Mouse (Mus musculus) liver, adult 2 months (tissue): ENCODE results near the gene Spink4. TPM values are rescaled to one million over a fixed set of nuclear protein-coding genes. Genes with fewer than 3 reads are reported as not detected.
"Not testable (repeated sequence)": the region's sequence is repeated elsewhere in the genome, so short reads cannot be mapped to it uniquely, and the experiment has no call there.

Source experiments
- DNase-seq: peaks from one replicate; pipeline ENCODE4 v3.0.0-alpha.2; 2011; ENCODE audit warnings: low read depth, low spot score; ENCODE audit errors: extremely low read depth
- H3K27ac ChIP-seq: fragments of 200-500 bp; replicated peaks from 2 replicates; pipeline ENCODE4 v1.5.1; 2012; ENCODE audit warnings: low read depth, mild to moderate bottlenecking, control low read depth, inconsistent platforms, low read length; ENCODE audit not compliant: insufficient read depth
- H3K27me3 ChIP-seq: fragments of 200-500 bp; 2 replicates; pipeline ENCODE4 v1.6.1; 2012; ENCODE audit warnings: mild to moderate bottlenecking, moderate library complexity, low read length, inconsistent platforms; ENCODE audit not compliant: control insufficient read depth, insufficient read depth
- H3K36me3 ChIP-seq: fragments of 200-500 bp; 2 replicates; pipeline ENCODE4 v1.6.1; 2012; ENCODE audit warnings: low read length, inconsistent platforms; ENCODE audit not compliant: control insufficient read depth, insufficient read depth
- H3K4me1 ChIP-seq: fragments of 200-500 bp; 2 replicates; pipeline ENCODE4 v1.6.1; 2011; ENCODE audit warnings: low read length; ENCODE audit not compliant: control insufficient read depth, insufficient read depth
- H3K4me3 ChIP-seq: fragments of 200-500 bp; 2 replicates; pipeline ENCODE4 v1.5.1; 2011; ENCODE audit warnings: low read depth, mild to moderate bottlenecking, control low read depth, low read length, moderate library complexity; ENCODE audit not compliant: insufficient read depth
- H3K79me2 ChIP-seq: fragments of 200-500 bp; 2 replicates; pipeline ENCODE4 v1.6.1; 2012; ENCODE audit warnings: inconsistent platforms, mild to moderate bottlenecking, low read length, moderate library complexity; ENCODE audit not compliant: control insufficient read depth, insufficient read depth
- H3K9ac ChIP-seq: fragments of 200-500 bp; 2 replicates; pipeline ENCODE4 v1.6.1; 2012; ENCODE audit warnings: low read depth, mild to moderate bottlenecking, control low read depth, inconsistent platforms, low read length
- CTCF ChIP-seq: fragments of 200-500 bp; IDR thresholded peaks from 2 replicates; pipeline ENCODE4 v1.5.1; 2011; ENCODE audit warnings: low read depth, low read length, control low read depth
- POLR2A ChIP-seq: fragments of 200-500 bp; IDR thresholded peaks from 2 replicates; pipeline ENCODE4 v1.6.1; 2011; ENCODE audit warnings: low read length, control low read depth; ENCODE audit not compliant: insufficient read depth; ENCODE audit errors: extremely low read depth
- WGBS: fragments of 180-500 bp; shearing (Covaris S2); methylation state at CpG from one replicate; pipeline ENCODE4 v1.1.7; 2018; 5-methylcytosine and 5-hydroxymethylcytosine counted together
- polyA plus RNA-seq: library from polyadenylated mRNA; depleted of rRNA; stranded (reverse); fragments of >200 nt; gene quantifications from 2 replicates; pipeline ENCODE4 v1.2.3, GENCODE M21; 2012
- total RNA-seq: library from RNA; depleted of rRNA; stranded (reverse); fragments of >200 nt; gene quantifications from 2 replicates; pipeline ENCODE4 v1.2.3, GENCODE M21; 2014

The Spink4 gene
- total and polyA plus RNA-seq, 2 experiments, result 1.4 to 1.9 TPM

- Histone ChIP-seq H3K4me3 (no peak overlapping the region), H3K27me3 (no peaks in the 10 kb centered on the region), H3K79me2 (no peaks in the 10 kb centered on the region), H3K36me3 (no peaks in the 10 kb centered on the region), H3K4me1 (no peaks in the 10 kb centered on the region), H3K9ac (no peak overlapping the region), H3K27ac (no peak overlapping the region)
- no peak for TF ChIP-seq CTCF
- TF ChIP-seq POLR2A, result no peak
- 84% methylated on average over 6 of the region's 6 CpGs for WGBS
- no peak for DNase-seq
Measured at GRCm38 (mm10) chr4:40923087-40923651, 3.3 kb downstream of the Spink4 start.

DNA sequence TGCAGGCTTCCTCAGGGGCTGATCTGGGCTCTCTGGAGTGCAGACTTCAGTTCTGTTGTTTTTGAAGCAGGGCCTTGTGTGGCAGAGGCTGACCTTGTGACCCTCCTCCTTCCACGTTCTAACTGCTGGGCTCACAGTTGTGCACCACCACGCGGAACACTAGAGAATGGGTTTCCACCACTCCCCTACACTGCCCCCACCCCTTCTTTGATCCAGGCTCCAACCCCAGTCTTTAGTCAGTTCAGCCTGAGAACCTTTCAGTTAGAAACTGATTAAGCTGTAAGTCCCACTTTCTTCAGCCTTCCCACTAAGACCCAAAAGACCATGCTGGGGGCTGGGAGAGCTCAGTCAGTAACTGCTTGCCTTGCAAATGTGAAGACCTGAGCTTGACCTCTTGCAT lies 5.7 kb downstream of the Spink4 start:
- TF ChIP-seq POLR2A (no peak), CTCF (no peak)
- WGBS, result 62% methylated on average over 3 of the region's 3 CpGs
- no peak for DNase-seq

DNA sequence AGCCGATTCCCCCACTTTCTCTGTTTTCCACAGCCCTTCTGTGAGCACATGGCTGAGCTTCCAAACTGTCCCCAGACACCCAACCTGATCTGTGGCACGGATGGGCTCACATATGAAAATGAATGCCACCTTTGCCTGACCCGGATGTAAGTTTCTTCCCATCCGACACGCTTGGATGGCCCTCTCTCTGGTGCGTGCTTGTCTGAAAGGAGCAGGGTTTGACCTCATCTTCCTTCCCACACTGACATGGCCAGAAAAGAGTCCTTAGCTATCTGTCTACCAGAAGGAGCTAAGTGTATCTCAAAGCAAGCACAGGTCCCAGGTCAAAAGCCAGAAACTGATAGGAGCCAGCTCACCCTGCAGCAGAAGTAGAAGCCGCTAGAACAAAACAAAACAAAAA lies 9.2 kb downstream of the Spink4 start:
- DNase-seq, result no peak
- no peak overlapping the region for H3K4me3 ChIP-seq
- WGBS, result 71% methylated on average over 7 of the region's 7 CpGs

More for the DNA sequence above, 5.7 kb downstream of the Spink4 start:
- Histone ChIP-seq H3K79me2 (no peaks in the 10 kb centered on the region), H3K4me1 (no peaks in the 10 kb centered on the region; the same call in 1 of the 2 replicates), H3K27me3 (no peaks in the 10 kb centered on the region), H3K9ac (no peak overlapping the region), H3K27ac (no peak overlapping the region), H3K4me3 (no peak overlapping the region), H3K36me3 (no peaks in the 10 kb centered on the region)

GRCm38 (mm10) chr4:40933694-40934093 lies 13.8 kb downstream of the Spink4 start:
- Histone ChIP-seq H3K27me3 (no peaks in the 10 kb centered on the region), H3K36me3 (peaks cover 12% of the 10 kb centered on the region), H3K79me2 (no peaks in the 10 kb centered on the region), H3K4me3 (no peak overlapping the region), H3K27ac (no peak overlapping the region), H3K9ac (no peak overlapping the region), H3K4me1 (peaks cover 10% of the 10 kb centered on the region)
- TF ChIP-seq POLR2A (no peak), CTCF (no peak)
- no peak for DNase-seq
- WGBS, result 82% methylated on average over 5 of the region's 5 CpGs

More for the DNA sequence above, 9.2 kb downstream of the Spink4 start:
- Histone ChIP-seq H3K27ac (no peak overlapping the region), H3K4me1 (no peaks in the 10 kb centered on the region; the same call in 1 of the 2 replicates), H3K27me3 (no peaks in the 10 kb centered on the region), H3K36me3 (no peaks in the 10 kb centered on the region), H3K79me2 (no peaks in the 10 kb centered on the region), H3K9ac (no peak overlapping the region)
- no peak for TF ChIP-seq CTCF
- TF ChIP-seq POLR2A, result no peak

DNA sequence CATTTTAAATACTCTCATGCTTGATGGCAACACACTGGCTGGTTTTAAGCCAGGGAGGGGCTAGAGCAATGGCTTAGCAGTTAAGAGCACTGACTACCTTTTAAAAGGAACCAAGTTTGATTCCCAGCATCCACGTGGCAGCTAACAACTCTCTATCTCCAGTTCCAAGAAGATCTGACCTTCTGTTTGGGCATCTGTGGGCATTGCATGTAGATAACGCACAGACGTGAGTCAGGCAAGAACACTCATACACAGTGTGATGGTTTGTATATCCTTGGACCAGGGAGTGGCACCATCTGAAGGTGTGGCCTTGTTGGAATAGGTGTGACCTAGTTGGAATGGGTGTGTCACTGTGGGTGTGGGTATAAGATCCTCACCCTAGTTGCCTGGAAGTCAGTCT lies 14.5 kb downstream of the Spink4 start:
- 94% methylated on average over 3 of the region's 3 CpGs for WGBS
- H3K79me2 ChIP-seq, DNase-seq, H3K9ac ChIP-seq, H3K27ac ChIP-seq, H3K4me1 ChIP-seq, H3K27me3 ChIP-seq, H3K4me3 ChIP-seq: not testable (repeated sequence)
- peaks cover 18% of the 10 kb centered on the region for H3K36me3 ChIP-seq

DNA sequence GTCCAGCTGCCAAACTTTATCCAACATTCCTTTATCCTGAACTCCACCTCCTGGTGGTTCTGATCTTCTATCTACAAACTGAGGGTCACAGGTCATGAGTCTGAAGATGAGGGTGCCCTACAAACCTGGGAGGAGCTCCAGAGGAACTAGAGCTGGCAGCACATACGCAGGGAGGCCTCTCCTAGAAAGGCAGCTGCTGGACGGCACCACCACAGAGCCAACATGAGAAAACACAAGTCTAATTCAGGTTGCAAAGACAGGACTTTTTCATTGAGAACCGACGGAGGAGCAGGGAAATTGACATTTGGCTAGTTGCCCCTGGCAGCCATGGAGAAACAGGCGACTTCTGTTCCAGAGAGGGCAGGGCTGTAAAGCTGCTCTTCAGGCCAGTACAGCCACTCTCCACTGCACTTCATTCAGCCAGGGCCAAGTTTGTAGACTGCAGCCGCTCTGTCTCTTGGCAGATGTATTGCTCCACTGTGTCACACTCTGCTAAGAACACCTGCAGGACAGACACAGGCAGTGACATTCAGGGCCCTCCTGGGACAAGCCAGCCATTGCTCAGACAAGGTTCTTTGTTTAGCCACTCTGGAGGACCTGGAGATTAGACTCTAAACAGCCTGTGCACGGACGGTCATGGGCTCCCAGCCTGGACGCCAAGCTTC lies 16.5 kb downstream of the Spink4 start:
- no peak for TF ChIP-seq CTCF
- TF ChIP-seq POLR2A, result no peak
- DNase-seq, result peak; percentile 93
- H3K27ac ChIP-seq, result no peak overlapping the region
- no peak overlapping the region for H3K4me3 ChIP-seq
- 32% methylated on average over 9 of the region's 9 CpGs for WGBS
- peaks cover 10% of the 10 kb centered on the region for H3K4me1 ChIP-seq
- H3K79me2 ChIP-seq, result no peaks in the 10 kb centered on the region
- H3K27me3 ChIP-seq, result no peaks in the 10 kb centered on the region
- H3K9ac ChIP-seq, result no peak overlapping the region
- peaks cover 34% of the 10 kb centered on the region for H3K36me3 ChIP-seq
